Mouse (Mus musculus): Measurements from ENCODE around the gene Mrc2.

The Mrc2 gene

GRCm38 (mm10) chr11:105390290-105390689, 97.8 kb downstream of the Mrc2 start:
- no peak for DNase-seq (ENCODE audit: low spot score)
